Mouse (Mus musculus) forebrain, postnatal 0 days (tissue): ENCODE results near the gene Cnfn. TPM values are rescaled to one million over a fixed set of nuclear protein-coding genes. Genes with fewer than 3 reads are reported as not detected.
A peak's percentile ranks its signal among the peaks of the same experiment; 100 is the strongest.
"Not testable (repeated sequence)": the region's sequence is repeated elsewhere in the genome, so short reads cannot be mapped to it uniquely, and the experiment has no call there.

Experiments used
- ATAC-seq: fragments of 200-750 bp; cut with Nextera tagmentation; 2 replicates; pipeline ENCODE4 v1.8.0; 2017; ENCODE audit warnings: mild to moderate bottlenecking, moderate library complexity
- DNase-seq: peaks from one replicate; pipeline ENCODE4 v3.0.0-alpha.2; 2015
- H3K27ac ChIP-seq: fragments of 300-500 bp; sonication (generic); 2 replicates; pipeline ENCODE4 v1.5.1; 2014; ENCODE audit warnings: low read depth, mild to moderate bottlenecking, antibody characterized with exemption, low read length, moderate library complexity, mixed read lengths
- H3K27me3 ChIP-seq: fragments of 300-500 bp; sonication (generic); 2 replicates; pipeline ENCODE4 v1.6.1; 2014; ENCODE audit warnings: mild to moderate bottlenecking, low read length, mixed read lengths; ENCODE audit not compliant: insufficient read depth
- H3K36me3 ChIP-seq: fragments of 300-500 bp; sonication (generic); 2 replicates; pipeline ENCODE4 v1.6.1; 2014; ENCODE audit warnings: mild to moderate bottlenecking, moderate library complexity; ENCODE audit not compliant: insufficient read depth
- H3K4me1 ChIP-seq: fragments of 300-500 bp; sonication (generic); 2 replicates; pipeline ENCODE4 v1.6.1; 2014; ENCODE audit warnings: antibody characterized with exemption; ENCODE audit not compliant: insufficient read depth
- H3K4me2 ChIP-seq: fragments of 300-500 bp; sonication (generic); 2 replicates; pipeline ENCODE4 v1.6.1; 2014; ENCODE audit warnings: low read depth, mild to moderate bottlenecking, moderate library complexity
- H3K4me3 ChIP-seq: fragments of 300-500 bp; sonication (generic); 2 replicates; pipeline ENCODE4 v1.5.1; 2014; ENCODE audit warnings: low read depth, low read length, mixed read lengths
- H3K9ac ChIP-seq: fragments of 300-500 bp; sonication (generic); 2 replicates; pipeline ENCODE4 v1.6.1; 2014; ENCODE audit warnings: mild to moderate bottlenecking
- H3K9me3 ChIP-seq: fragments of 300-500 bp; sonication (generic); 2 replicates; pipeline ENCODE4 v1.6.1; 2016; ENCODE audit warnings: low read length
- CTCF ChIP-seq: sonication (generic); IDR thresholded peaks from 2 replicates; pipeline ENCODE4 v1.5.1; 2016; ENCODE audit warnings: antibody characterized with exemption, control low read depth, low read depth
- WGBS: fragments of 180-500 bp; shearing (Covaris S2); extraction: QIAGEN DNeasy Blood & Tissue Kit; methylation state at CpG from one replicate; pipeline ENCODE4 v1.1.7; 2014; 5-methylcytosine and 5-hydroxymethylcytosine counted together
- polyA plus RNA-seq: library from polyadenylated mRNA; unstranded; fragments of >200 nt; fragmentation: Nextera tagmentation; extraction: Ambion mirVana; gene quantifications from 2 replicates; pipeline ENCODE4 v1.2.1, GENCODE M21; 2015
- total RNA-seq: library from RNA; depleted of rRNA; stranded (reverse); fragments of >200 nt; gene quantifications from 2 replicates; pipeline ENCODE4 v1.2.3, GENCODE M21; 2014

Cnfn gene
- total and polyA plus RNA-seq, 2 experiments from 2014 or later: not detected

DNA sequence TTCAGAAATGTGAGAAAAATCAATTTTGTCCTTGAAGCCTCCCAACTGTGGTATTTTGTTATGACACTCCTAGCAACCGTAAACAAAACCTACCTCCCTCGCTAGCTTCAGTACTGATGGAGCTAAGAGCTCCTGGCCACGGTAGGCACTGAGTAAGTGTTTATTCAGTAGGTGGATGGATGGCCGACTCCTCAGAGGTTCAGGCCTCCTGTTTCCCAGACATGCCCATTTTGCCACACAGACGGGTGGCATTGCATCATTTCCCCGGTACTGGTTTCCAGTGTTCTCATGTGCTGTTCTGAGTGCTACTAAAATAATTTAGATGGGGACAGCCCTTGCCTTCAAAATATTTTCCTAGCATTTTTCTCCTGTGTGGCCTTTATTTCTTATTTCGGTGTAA lies 36.9 kb upstream of the Cnfn start:
- Histone ChIP-seq H3K4me3 (no peak overlapping the region), H3K27me3 (no peaks in the 10 kb centered on the region), H3K27ac (no peak overlapping the region), H3K9me3 (no peaks in the 10 kb centered on the region), H3K4me1 (no peaks in the 10 kb centered on the region), H3K36me3 (no peaks in the 10 kb centered on the region), H3K4me2 (no peak overlapping the region), H3K9ac (no peak overlapping the region)
- WGBS: 93% methylated on average over 7 of the region's 7 CpGs
- no peak for TF ChIP-seq CTCF
- DNase-seq (no peak), ATAC-seq (no peak)

DNA sequence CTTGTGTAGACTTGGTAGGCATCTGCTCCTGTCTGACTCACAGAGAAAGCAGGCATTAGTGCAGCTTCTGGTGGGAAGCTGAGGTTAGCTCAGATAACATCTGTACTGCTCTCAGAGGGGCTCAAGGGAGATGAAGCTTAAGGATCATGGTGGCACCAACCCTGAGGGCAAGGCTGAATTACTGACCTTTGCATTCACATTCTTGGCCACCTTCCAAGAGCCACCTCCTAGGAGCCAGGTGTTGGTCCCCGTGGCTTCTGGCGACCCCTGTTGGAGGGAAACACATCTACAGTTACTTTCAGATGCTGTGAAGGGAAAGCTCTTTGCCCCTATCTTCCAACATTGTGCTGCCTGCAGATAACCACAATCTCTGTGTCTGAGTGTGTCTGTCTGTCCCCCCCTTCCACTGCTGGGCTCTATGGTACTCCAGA lies 33.2 kb upstream of the Cnfn start:
- no peaks in the 10 kb centered on the region for H3K27me3 ChIP-seq
- 0% methylated on average over 2 of the region's 2 CpGs for WGBS
- H3K9ac ChIP-seq: no peak overlapping the region
- no peaks in the 10 kb centered on the region for H3K36me3 ChIP-seq
- TF ChIP-seq CTCF: peak; percentile 53
- H3K4me2 ChIP-seq: no peak overlapping the region
- no peak overlapping the region for H3K27ac ChIP-seq
- no peak for DNase-seq
- no peak for ATAC-seq
- H3K4me3 ChIP-seq: no peak overlapping the region
- H3K4me1 ChIP-seq: no peaks in the 10 kb centered on the region
- H3K9me3 ChIP-seq: no peaks in the 10 kb centered on the region

DNA sequence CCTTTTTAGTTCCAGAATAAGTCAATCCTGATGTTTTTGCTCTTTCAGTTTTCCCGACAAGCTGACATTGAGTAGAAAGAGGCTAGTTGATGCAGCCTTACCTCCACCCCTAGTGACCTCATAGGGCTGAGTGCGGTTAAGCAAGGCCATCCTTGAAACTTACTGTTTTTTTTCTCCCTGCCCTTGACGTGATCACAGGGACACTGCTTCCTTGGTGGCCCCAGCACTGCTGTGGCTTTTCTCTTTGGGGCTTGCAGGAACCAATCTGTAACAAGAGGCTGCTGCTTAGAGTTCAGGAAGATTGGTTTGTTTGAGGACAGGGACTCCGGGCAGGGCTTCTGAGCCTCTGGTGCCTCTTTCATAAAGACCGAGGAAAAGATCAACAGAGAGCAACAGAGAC lies 32.5 kb upstream of the Cnfn start:
- H3K4me2 ChIP-seq: no peak overlapping the region
- 36% methylated on average over 5 of the region's 5 CpGs for WGBS
- no peak overlapping the region for H3K4me3 ChIP-seq
- H3K27ac ChIP-seq: no peak overlapping the region
- DNase-seq (no peak), ATAC-seq (no peak)
- H3K4me1 ChIP-seq: no peaks in the 10 kb centered on the region
- H3K36me3 ChIP-seq: no peaks in the 10 kb centered on the region
- H3K9me3 ChIP-seq: no peaks in the 10 kb centered on the region
- TF ChIP-seq CTCF: no peak
- H3K9ac ChIP-seq: no peak overlapping the region
- no peaks in the 10 kb centered on the region for H3K27me3 ChIP-seq

- no peak overlapping the region for H3K9ac ChIP-seq
- no peaks in the 10 kb centered on the region for H3K4me1 ChIP-seq
- no peaks in the 10 kb centered on the region for H3K27me3 ChIP-seq
- H3K36me3 ChIP-seq: no peaks in the 10 kb centered on the region
- H3K9me3 ChIP-seq: no peaks in the 10 kb centered on the region
- H3K4me3 ChIP-seq: no peak overlapping the region
- no peak for ATAC-seq
- TF ChIP-seq CTCF: no peak
- no peak overlapping the region for H3K4me2 ChIP-seq
- no peak overlapping the region for H3K27ac ChIP-seq
- DNase-seq: no peak
- WGBS: 66% methylated on average over 2 of the region's 2 CpGs
These were observed 32.0 kb upstream of the Cnfn start for GRCm38 (mm10) chr7:25401551-25401950.

DNA sequence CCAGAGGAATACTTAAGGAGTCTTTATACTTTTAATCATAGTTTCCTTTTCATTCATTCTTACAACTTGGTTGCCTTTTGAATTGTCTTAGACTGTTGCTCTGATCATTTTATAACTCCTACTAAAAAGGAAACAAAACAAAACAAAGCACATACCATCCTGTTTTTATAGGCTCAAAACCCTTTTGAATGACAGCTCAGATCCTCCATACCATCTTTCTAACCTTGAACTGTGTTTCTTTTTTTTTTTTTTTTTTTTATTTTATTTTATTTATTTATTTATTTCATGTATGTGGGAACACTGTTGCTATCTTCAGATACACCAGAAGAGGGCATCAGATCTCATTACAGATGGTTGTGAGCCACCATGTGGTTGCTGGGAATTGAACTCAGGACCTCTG lies 29.5 kb upstream of the Cnfn start:
- H3K4me3 ChIP-seq, H3K27ac ChIP-seq, ATAC-seq, H3K36me3 ChIP-seq, H3K4me2 ChIP-seq, H3K9ac ChIP-seq, H3K9me3 ChIP-seq, DNase-seq, H3K27me3 ChIP-seq, H3K4me1 ChIP-seq: not testable (repeated sequence)

DNA sequence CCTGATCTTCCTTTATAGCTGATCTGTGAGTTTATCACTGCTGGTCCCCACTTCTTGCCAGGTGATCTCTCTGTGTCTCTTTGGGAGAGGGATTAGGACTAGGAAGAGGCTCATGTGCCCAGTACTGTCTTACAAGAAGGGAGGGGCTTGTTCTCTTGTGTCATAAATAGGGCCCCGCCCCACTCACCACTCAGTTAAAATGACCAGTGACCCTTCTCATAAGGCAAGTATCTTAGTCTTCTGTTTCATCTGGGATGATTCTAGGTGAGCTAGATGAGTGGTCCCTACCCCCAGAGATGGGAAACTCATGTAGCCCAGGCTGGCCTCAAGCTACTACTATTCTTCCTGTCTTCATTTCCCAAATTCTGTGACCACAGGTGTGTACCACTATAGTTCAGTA lies 29.1 kb upstream of the Cnfn start, which contains the start of gene Lipe:
Gene Lipe, minus strand, starts transcription at position 101 of the 400 bp plus-strand sequence.
- Histone ChIP-seq H3K9me3 (no peaks in the 10 kb centered on the region), H3K4me3 (no peak within 1 kb of the TSS), H3K36me3 (no peaks in the 10 kb centered on the region), H3K4me2 (no peak within 1 kb of the TSS), H3K4me1 (peaks cover 13% of the 10 kb centered on the region), H3K27me3 (no peaks in the 10 kb centered on the region), H3K9ac (no peak within 1 kb of the TSS), H3K27ac (no peak within 1 kb of the TSS)
- no peak for TF ChIP-seq CTCF
- ATAC-seq: no peak
- WGBS: 97% methylated on average over 1 of the region's 1 CpGs
- no peak for DNase-seq

- no peak for TF ChIP-seq CTCF
- H3K9me3 ChIP-seq: no peaks in the 10 kb centered on the region
- peak overlapping the region; percentile 1; the same call in 1 of the 2 replicates for H3K9ac ChIP-seq
- H3K4me3 ChIP-seq: peak overlapping the region; percentile 65
- 92% methylated on average over 14 of the region's 14 CpGs for WGBS
- H3K4me1 ChIP-seq: peaks cover 22% of the 10 kb centered on the region
- H3K27ac ChIP-seq: peak overlapping the region; percentile 81
- H3K4me2 ChIP-seq: peak overlapping the region; percentile 65
- DNase-seq (no peak), ATAC-seq (no peak)
- H3K27me3 ChIP-seq: no peaks in the 10 kb centered on the region
- no peaks in the 10 kb centered on the region for H3K36me3 ChIP-seq
These were observed 27.1 kb upstream of the Cnfn start for GRCm38 (mm10) chr7:25396621-25397020.
